9 mouse cellular contexts compared by ENCODE assay signal in genomic region chr17:17600804-17601252, GRCm38 (mm10). TPM values are rescaled to one million over a fixed set of nuclear protein-coding genes. Genes with fewer than 3 reads are reported as not detected.
DNase-seq lines count a peak whose midpoint lies in the region; ATAC-seq and TF ChIP-seq lines count a peak whose summit lies in the region.
"Had no signal": no experiment of that assay in that cellular context is flagged by ENCODE, and none has a peak within 500 bp of the region (broad histone marks: within the 10 kb centered on the region; RNA-seq: fewer than 3 reads in every experiment).

No protein-coding gene starts in this region.

- no peak for TF ChIP-seq CTCF in spleen, adult 2 months (IDR thresholded peaks at IDR 0.05; ENCODE audit: extremely low read depth, insufficient read depth, insufficient read length, insufficient replicate concordance)
- TF ChIP-seq CTCF in cerebellum, adult 2 months (IDR thresholded peaks at IDR 0.05; ENCODE audit: borderline replicate concordance, insufficient read depth, low read depth, low read length), result no peak

- H3K27me3 ChIP-seq in spleen, adult 2 months (ENCODE audit: control insufficient read depth, insufficient read depth, low read length), result no peaks in the 10 kb centered on the region
- no peaks in the 10 kb centered on the region for H3K27me3 ChIP-seq in cerebellum, adult 2 months (ENCODE audit: control insufficient read depth, insufficient read depth, low read length)
- H3K27me3 ChIP-seq: neural tube, embryonic 13.5 days had no signal

- H3K4me1 ChIP-seq in spleen, adult 2 months (ENCODE audit: control insufficient read depth, insufficient read depth, insufficient read length), result peaks cover 19% of the 10 kb centered on the region
- peaks cover 11% of the 10 kb centered on the region; the same call in 1 of the 2 replicates for H3K4me1 ChIP-seq in cerebellum, adult 2 months (ENCODE audit: control insufficient read depth, insufficient read depth, low read length)

- no peak overlapping the region for H3K4me3 ChIP-seq in spleen, adult 2 months (ENCODE audit: extremely low read depth, insufficient read depth, insufficient read length)
- H3K4me3 ChIP-seq in cerebellum, adult 2 months (replicated peaks; ENCODE audit: insufficient read depth, low read depth, low read length), result no peak overlapping the region
- H3K4me3 ChIP-seq: neural tube, embryonic 13.5 days had no signal

- peak overlapping the region; percentile 56 for H3K27ac ChIP-seq in spleen, adult 2 months (ENCODE audit: insufficient read depth, low read length)
- H3K27ac ChIP-seq in cerebellum, adult 2 months (ENCODE audit: insufficient read depth, low read length), result no peak overlapping the region
- H3K27ac ChIP-seq: neural tube, embryonic 13.5 days had no signal

- no peaks in the 10 kb centered on the region for H3K36me3 ChIP-seq in spleen, adult 2 months (ENCODE audit: control insufficient read depth, insufficient read depth, low read length)
- H3K36me3 ChIP-seq: neural tube, embryonic 13.5 days had no signal

- 21% methylated on average over 3 of the region's 3 CpGs for WGBS in spleen, adult 2 months
- 0% methylated on average over 3 of the region's 3 CpGs for WGBS in cerebellum, adult 2 months

- 0 out of 2 replicates have a peak, but pooled peaks have one; percentile 19 for ATAC-seq in megakaryocyte-erythroid progenitor cell, adult 5-6 weeks (replicated peaks; ENCODE audit: low FRiP score, low TSS enrichment, poor library complexity, severe bottlenecking)

- TF ChIP-seq POLR2A in spleen, adult 2 months (IDR thresholded peaks at IDR 0.05; ENCODE audit: low read depth, low read length), result no peak
- no peak for TF ChIP-seq POLR2A in cerebellum, adult 2 months (IDR thresholded peaks at IDR 0.05; ENCODE audit: borderline replicate concordance, insufficient read depth, low read length)

- no peak for DNase-seq in spleen, adult 2 months (ENCODE audit: low read depth in 1 of 2, low spot score in 2 of 2)
- no peak for DNase-seq in spleen, adult 12 weeks (ENCODE audit: low spot score)
- peak; percentile 85 to 93 for DNase-seq in cerebellum, adult 2 months
- DNase-seq in heart, adult 9 months (ENCODE audit: low spot score in 2 of 2), result peak; percentile 78 to 88
- DNase-seq in layer of hippocampus, postnatal 36 days, result peak; percentile 69 to 73
- DNase-seq in urinary bladder, postnatal 4 days (ENCODE audit: low spot score in 2 of 2), result peak; percentile 64 to 74
- DNase-seq in spleen, adult 18-20 months, result no peak

RNA-seq across cellular contexts. Expression of gene Lnpep, which starts 24.0 kb away (rescaled TPM):
- polyA plus RNA-seq in spleen, adult 2 months (2012; rRNA removed), result 7.3 and 7.4 TPM in 2 replicates
- polyA plus RNA-seq in cerebellum, adult 2 months (2012; rRNA removed), result 30.3 and 30.6 TPM in 2 replicates
- 100 to 1,000 TPM; 106 TPM for total RNA-seq in layer of hippocampus, postnatal 36 days (2021)
- 34.2 and 39.9 TPM in 2 replicates for total RNA-seq in megakaryocyte-erythroid progenitor cell, adult 5-6 weeks (2014; fragmentation: Nextera tagmentation)
- 40.1 and 53.3 TPM in 2 replicates for total RNA-seq in megakaryocyte-erythroid progenitor cell, adult 5-6 weeks (2017)

Comparison
In these comparisons a context has a peak if more than half of its experiments do, and no peak if none do; other contexts are left out.
1. DNase-seq: peak in cerebellum, adult 2 months (2 of 2), heart, adult 9 months (2 of 2), layer of hippocampus, postnatal 36 days (2 of 2) and urinary bladder, postnatal 4 days (2 of 2); none in spleen, adult 2 months (0 of 2), spleen, adult 12 weeks (single experiment) and spleen, adult 18-20 months (0 of 2).